Mouse (Mus musculus): ENCODE measurements at regions not wholly inside any gene's neighbourhood (a gene's known extent, or its start where the extent isn't known, plus 50 kb on each side); places are given as distances from the start of the nearest gene placed in this dataset.

DNA sequence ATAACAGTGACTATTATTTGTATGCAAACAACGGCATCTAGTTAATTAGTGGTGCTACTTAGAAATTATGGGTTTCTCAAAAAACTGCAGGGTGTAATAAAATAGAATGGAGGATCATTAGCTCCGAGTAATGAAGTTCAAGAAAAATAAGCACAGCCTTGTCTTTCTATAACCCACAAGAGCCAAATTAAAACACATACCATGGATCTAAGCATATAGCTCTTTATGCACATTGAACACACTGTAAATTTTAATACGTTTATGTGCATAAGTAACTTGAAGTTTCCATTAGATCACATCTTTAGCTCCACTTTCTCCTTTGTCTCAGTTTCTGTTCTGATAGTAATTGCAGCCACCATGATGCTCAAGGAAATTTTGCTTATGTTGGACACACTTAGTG is 919.5 kb downstream of the Cdh8 start:
- H3K4me1 ChIP-seq (replicated peaks; ENCODE audit: control insufficient read depth, insufficient read depth, low read length) = no peaks in the 10 kb centered on the region
- H3K9ac ChIP-seq (replicated peaks; ENCODE audit: low read depth, low read length) = no peak overlapping the region
- no peaks in the 10 kb centered on the region for H3K36me3 ChIP-seq (ENCODE audit: control insufficient read depth, insufficient read depth)
- H3K27me3 ChIP-seq (replicated peaks; ENCODE audit: control insufficient read depth, insufficient read depth, low read length) = no peaks in the 10 kb centered on the region
- no peak overlapping the region for H3K4me3 ChIP-seq (replicated peaks; ENCODE audit: low read length)
- no peaks in the 10 kb centered on the region for H3K9me3 ChIP-seq (ENCODE audit: control insufficient read depth, low read length)
- no peak for ATAC-seq
- no peak overlapping the region for H3K27ac ChIP-seq (ENCODE audit: low read length)
- H3K4me2 ChIP-seq (ENCODE audit: low read length) = no peak overlapping the region
- WGBS = 36% methylated on average over 3 of the region's 3 CpGs

GRCm38 (mm10) chr8:98463375-98464030 is 952.8 kb downstream of the Cdh8 start:
- Histone ChIP-seq H3K9ac (replicated peaks; ENCODE audit: low read depth, low read length) (no peak overlapping the region), H3K27ac (ENCODE audit: low read length) (no peak overlapping the region), H3K4me2 (ENCODE audit: low read length) (no peak overlapping the region), H3K27me3 (replicated peaks; ENCODE audit: control insufficient read depth, insufficient read depth, low read length) (no peaks in the 10 kb centered on the region), H3K9me3 (ENCODE audit: control insufficient read depth, low read length) (no peaks in the 10 kb centered on the region), H3K4me1 (replicated peaks; ENCODE audit: control insufficient read depth, insufficient read depth, low read length) (no peaks in the 10 kb centered on the region), H3K36me3 (ENCODE audit: control insufficient read depth, insufficient read depth) (no peaks in the 10 kb centered on the region), H3K4me3 (replicated peaks; ENCODE audit: low read length) (no peak overlapping the region)
- WGBS = 10% methylated on average over 3 of the region's 3 CpGs
- ATAC-seq = no peak

GRCm38 (mm10) chr8:98455539-98455938 is 960.7 kb downstream of the Cdh8 start:
- H3K9me3 ChIP-seq (ENCODE audit: control insufficient read depth, low read length) = no peaks in the 10 kb centered on the region
- no peaks in the 10 kb centered on the region for H3K27me3 ChIP-seq (replicated peaks; ENCODE audit: control insufficient read depth, insufficient read depth, low read length)
- no peak overlapping the region for H3K4me2 ChIP-seq (ENCODE audit: low read length)
- no peaks in the 10 kb centered on the region for H3K4me1 ChIP-seq (replicated peaks; ENCODE audit: control insufficient read depth, insufficient read depth, low read length)
- ATAC-seq = no peak
- H3K4me3 ChIP-seq (replicated peaks; ENCODE audit: low read length) = no peak overlapping the region
- WGBS = 87% methylated on average over 1 of the region's 1 CpGs
- no peak overlapping the region for H3K9ac ChIP-seq (replicated peaks; ENCODE audit: low read depth, low read length)
- no peak overlapping the region for H3K27ac ChIP-seq (ENCODE audit: low read length)
- no peaks in the 10 kb centered on the region for H3K36me3 ChIP-seq (ENCODE audit: control insufficient read depth, insufficient read depth)
